Mouse (Mus musculus) skeletal muscle tissue, adult 2 months (tissue): Measurements from ENCODE around the gene Zkscan14.
A peak's percentile ranks its signal among the peaks of the same experiment; 100 is the strongest.

Source experiments
- DNase-seq: peaks from one replicate; pipeline ENCODE4 v3.0.0-alpha.2; 2012; ENCODE audit warnings: low read depth, low spot score

The Zkscan14 gene

DNA sequence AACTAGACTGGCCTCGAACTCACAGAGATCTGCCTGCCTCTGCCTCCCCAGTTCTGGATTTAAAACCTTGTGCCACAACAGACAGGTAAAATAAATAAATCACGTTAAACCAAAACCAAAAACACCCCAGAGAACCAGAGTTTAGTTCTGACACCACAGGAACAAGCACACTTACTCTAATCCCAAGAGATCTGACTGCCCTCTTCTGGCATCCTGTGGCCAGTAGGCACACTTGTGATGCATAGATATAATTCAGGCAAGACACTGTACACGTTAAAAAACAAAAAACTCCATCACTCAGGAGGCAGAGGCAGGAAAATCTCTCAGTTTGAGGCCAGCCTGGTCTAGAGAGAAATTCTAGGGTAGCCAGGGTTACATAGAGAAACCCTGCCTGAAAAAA, 778 bp upstream of the Zkscan14 start:
- no peak for DNase-seq

DNA sequence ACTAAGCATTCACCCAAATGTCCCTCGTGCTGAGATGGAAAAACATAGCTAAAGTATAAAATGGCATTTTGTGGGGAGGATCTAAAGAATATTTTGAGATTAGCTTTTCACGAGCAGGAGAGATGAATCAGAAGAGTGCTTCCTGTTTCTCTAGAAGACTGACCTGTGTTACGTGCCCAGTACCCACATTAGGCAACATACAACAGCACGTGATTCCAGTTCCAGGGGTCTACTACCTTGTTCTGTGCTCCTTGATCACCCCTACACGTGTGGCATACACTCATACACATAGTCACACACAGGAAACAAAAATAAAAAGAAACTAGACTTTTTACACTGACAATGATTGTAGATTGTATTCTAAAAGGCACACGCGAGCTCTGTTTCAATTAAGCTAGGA, 1.3 kb downstream of the Zkscan14 start:
- no peak for DNase-seq

- DNase-seq, result no peak
Observed at GRCm38 (mm10) chr5:145191962-145192361, 9.7 kb downstream of the Zkscan14 start, which contains the start of gene Atp5j2. Gene Atp5j2, minus strand, starts transcription at chr5:145192062.

DNA sequence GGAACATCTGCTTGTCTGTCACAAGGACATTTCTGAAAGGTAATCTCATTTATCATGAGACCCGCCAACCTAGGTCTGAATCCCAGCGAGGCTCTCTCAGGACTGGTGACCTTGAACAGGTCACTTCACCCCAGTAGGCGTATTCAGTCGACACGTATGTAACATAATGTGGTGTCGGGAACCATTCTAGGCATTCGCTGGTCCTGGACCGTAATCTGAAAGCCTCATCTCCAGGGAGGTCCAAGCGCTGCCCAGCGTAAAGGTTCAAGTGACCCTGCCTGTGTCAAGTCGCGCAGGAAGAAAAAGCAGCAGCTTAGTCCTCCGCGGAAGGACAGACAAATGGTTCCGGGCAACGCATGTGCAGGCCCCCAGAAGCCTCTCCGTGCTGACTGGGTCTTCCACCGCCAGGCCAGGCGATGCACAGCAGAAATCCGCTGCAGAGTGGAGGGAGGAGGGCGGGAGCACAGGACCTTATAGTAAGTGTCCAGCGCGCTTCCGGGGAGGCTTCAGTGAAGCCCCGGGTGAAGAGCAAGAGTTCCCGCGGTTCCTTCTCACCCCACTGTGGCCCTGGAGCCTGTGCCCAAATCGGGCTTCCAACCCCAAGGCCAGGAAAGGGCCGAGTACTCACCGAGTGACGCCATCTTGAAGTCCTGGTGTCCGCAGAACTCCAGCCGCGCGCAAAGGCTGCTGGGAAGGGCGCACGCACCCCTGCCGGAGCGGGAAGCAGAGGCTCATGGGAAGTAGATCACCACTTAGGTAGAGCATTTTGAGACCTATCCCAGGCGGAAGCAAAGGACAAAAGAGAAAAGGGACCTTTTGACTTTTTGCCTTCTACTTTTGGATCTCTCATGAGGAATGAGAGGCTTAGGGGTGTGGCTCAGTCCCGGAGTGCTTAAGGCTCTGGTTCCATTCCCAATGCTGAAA, 10.5 kb downstream of the Zkscan14 start:
- DNase-seq, result peak; percentile 89

DNA sequence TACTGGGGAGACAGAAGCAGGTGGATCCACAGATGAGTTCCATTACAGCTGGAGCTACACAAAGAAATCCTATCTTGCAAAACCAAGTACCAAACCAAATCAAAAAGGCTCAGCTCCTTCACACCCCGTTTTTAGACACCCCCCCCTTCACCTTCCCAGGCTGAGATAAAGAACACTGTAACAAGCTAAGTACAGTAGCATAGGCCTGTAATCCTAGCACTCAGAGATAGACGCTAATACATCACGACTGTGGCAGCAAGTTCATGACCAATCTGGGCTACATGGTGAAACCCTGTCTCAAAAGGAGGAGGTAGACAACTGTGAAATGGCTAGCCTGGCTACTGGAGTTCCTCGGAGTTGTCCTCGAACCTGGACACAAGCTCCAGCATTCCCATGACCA, 11.3 kb downstream of the Zkscan14 start:
- no peak for DNase-seq

DNA sequence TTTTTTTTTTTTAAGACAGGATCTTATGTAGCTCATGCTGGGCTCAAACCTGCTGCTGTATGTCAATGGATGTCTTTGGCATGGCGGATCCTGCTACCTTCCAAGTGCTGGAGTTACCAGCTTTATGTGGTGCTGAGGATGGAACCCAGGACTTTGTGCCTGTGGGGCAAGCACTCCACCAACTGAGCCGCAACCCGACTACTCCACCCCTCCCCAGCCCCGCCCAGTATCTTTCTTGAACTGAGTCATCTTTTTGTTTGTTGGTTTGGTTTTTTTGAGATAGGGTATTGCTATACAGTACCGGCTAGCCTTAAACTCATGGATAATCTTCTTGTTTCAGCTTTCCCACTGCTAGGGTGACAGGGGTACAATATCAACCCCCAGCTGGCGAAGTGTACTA, 12.3 kb downstream of the Zkscan14 start:
- no peak for DNase-seq

GRCm38 (mm10) chr5:145185244-145185643, 16.4 kb downstream of the Zkscan14 start:
- DNase-seq, result no peak

DNA sequence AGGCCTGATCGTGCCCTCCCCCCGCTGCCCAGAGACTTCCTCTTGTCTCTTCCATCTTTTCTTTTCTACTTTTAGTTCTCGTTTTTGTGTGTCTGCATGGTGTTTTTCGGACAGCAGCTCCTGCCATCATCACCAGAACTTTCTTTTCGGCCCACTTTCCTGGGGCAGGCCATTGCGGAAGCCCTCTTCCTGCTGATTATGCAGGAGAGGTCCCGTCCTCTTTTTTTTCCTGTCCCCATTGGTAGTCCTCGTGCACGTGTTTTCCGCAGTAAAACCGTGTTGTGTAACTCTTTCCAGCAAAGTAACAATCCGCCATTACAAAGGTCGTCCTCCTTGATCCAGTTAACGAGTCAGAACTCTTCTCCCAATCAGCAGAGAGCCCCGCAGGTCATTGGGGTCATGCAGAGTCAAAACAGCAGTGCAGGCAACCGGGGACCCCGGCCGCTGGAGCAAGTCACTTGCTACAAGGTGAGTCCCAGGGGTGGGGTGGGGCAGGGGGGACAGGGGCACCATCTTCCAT, 23.1 kb downstream of the Zkscan14 start:
- DNase-seq, result no peak

GRCm38 (mm10) chr5:145167306-145167661, 34.4 kb downstream of the Zkscan14 start:
- no peak for DNase-seq

DNA sequence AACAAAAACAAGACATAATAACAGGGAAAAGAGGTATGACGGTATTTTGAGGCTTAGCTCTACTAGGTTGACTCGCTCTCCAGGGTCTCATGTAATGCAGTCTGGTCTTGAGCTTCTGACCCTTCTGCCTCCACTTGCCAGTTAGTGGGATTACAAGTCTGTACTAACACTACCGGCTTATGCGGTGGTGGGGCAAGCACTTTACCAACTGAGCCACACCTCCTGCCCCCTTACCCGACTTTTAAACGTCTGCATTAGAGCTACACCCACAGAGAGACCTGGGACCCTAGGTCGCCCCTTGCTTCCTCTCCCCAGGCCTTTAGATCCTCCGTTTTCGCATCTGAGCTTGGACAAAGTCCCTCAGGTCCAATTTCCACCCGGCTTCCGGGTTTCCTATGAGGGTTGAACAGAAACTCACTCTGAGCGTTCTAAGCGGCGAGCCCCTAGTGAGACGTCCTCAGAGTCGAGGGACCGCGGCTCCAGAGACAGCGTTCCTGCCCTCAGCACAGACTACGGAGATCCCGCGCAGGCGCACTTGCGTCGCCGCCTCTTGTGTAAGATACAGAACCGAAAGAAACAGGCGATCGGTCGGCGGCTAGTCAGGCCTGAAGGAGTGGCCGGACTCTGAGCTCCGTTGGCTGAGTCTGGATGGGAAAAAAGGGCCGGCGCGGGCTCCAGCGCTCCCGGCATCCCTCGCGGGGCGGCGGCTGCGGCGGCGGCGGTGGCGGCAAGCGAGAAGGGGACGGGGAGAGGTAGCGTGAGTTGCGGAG, 34.9 kb downstream of the Zkscan14 start, which contains the start of the genes Ptcd1 and Cpsf4:
Gene Ptcd1 (minus strand): TSS at position 573 of the 770 bp plus-strand sequence.
Gene Cpsf4 (plus strand): TSS at position 678 of the 770 bp plus-strand sequence.
- DNase-seq, result peak; percentile 99

- DNase-seq, result no peak
Observed at GRCm38 (mm10) chr5:145165184-145165583, 36.5 kb downstream of the Zkscan14 start.

GRCm38 (mm10) chr5:145164710-145165109, 37.0 kb downstream of the Zkscan14 start:
- DNase-seq, result no peak

GRCm38 (mm10) chr5:145161361-145161760, 40.3 kb downstream of the Zkscan14 start:
- DNase-seq, result no peak

GRCm38 (mm10) chr5:145152690-145153089, 49.0 kb downstream of the Zkscan14 start:
- no peak for DNase-seq

GRCm38 (mm10) chr5:145149294-145149693, 52.4 kb downstream of the Zkscan14 start:
- no peak for DNase-seq

DNA sequence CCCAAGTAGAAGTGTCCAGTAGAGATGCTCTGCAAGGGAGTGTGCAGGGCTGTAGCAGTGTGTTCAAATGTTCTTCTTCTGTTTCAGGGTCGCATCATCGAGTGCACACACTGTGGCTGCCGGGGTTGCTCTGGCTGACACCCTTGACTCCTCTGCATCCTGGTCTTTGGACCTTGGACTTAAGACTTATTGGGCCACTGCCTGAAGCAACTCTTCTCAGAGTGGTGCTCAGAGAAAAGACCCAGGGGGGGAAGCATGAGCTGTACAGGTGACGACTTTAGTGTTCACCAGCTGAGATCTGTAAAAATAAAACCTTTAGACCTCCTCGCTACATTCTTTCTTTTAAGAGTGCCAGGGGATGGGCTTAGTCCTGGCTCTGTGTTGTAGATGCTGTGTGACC, 53.9 kb downstream of the Zkscan14 start:
- no peak for DNase-seq
